Mouse (Mus musculus) kidney, adult 2 months (tissue): ENCODE measurements around the gene Edc4.

Experiments
- CTCF ChIP-seq: fragments of 200-500 bp; conservative IDR thresholded peaks from 2 replicates; pipeline ENCODE4 v1.5.1; 2011; ENCODE audit warnings: low read depth, mild to moderate bottlenecking, control low read depth, low read length, moderate library complexity, mixed read lengths; ENCODE audit not compliant: insufficient read depth, insufficient read length
- POLR2A ChIP-seq: fragments of 200-500 bp; IDR thresholded peaks from one replicate; pipeline ENCODE4 v1.6.1; 2011; ENCODE audit warnings: low read depth, low read length, control low read depth

GRCm38 (mm10) chr8:105937496-105938305 lies 57.0 kb downstream of the Edc4 start:
- TF ChIP-seq CTCF (no peak), POLR2A (no peak)
